Mouse (Mus musculus) kidney, adult 8-10 months (tissue): ENCODE measurements around the gene Vmn2r42.
"Not testable (repeated sequence)": the region's sequence is repeated elsewhere in the genome, so short reads cannot be mapped to it uniquely, and the experiment has no call there.

Source experiments
- DNase-seq, 2 experiments: peaks; one replicate each; pipeline ENCODE4 v3.0.0; 2022

Vmn2r42 gene

GRCm38 (mm10) chr7:8200220-8200619 is at the start of gene Vmn2r42:
Gene Vmn2r42 (minus strand): TSS chr7:8200320.
- not testable (repeated sequence) for DNase-seq

GRCm38 (mm10) chr7:8161554-8161953 is 38.6 kb downstream of the Vmn2r42 start, which contains the start of gene Vmn2r41:
Gene Vmn2r41 (minus strand): TSS chr7:8161654.
- not testable (repeated sequence) for DNase-seq
